Mouse (Mus musculus) limb, embryonic 12.5 days (tissue): ENCODE data around the gene Ap1g1. TPM values are rescaled to one million over a fixed set of nuclear protein-coding genes. Genes with fewer than 3 reads are reported as not detected.
"Not testable (repeated sequence)": the region's sequence is repeated elsewhere in the genome, so short reads cannot be mapped to it uniquely, and the experiment has no call there.

Experiments used
- ATAC-seq: fragments of 200-750 bp; cut with Nextera tagmentation; 2 replicates; pipeline ENCODE4 v1.8.0; 2017; ENCODE audit warnings: low read depth, moderate TSS enrichment; ENCODE audit not compliant: insufficient number of reproducible peaks, insufficient read depth, low FRiP score, low TSS enrichment
- H3K27ac ChIP-seq: fragments of 300-500 bp; sonication (generic); 2 replicates; pipeline ENCODE4 v1.5.1; 2016; ENCODE audit warnings: mild to moderate bottlenecking, moderate library complexity
- H3K27me3 ChIP-seq: fragments of 300-500 bp; sonication (generic); 2 replicates; pipeline ENCODE4 v1.6.1; 2016; ENCODE audit warnings: mild to moderate bottlenecking, moderate library complexity
- H3K36me3 ChIP-seq: fragments of 300-500 bp; sonication (generic); 2 replicates; pipeline ENCODE4 v1.6.1; 2016; ENCODE audit warnings: mild to moderate bottlenecking, moderate library complexity
- H3K4me1 ChIP-seq: fragments of 300-500 bp; sonication (generic); replicated peaks from 2 replicates; pipeline ENCODE4 v1.6.1; 2016
- H3K4me2 ChIP-seq: fragments of 300-500 bp; sonication (generic); 2 replicates; pipeline ENCODE4 v1.6.1; 2016; ENCODE audit warnings: mild to moderate bottlenecking, moderate library complexity
- H3K4me3 ChIP-seq: fragments of 300-500 bp; sonication (generic); replicated peaks from 2 replicates; pipeline ENCODE4 v1.5.1; 2016; ENCODE audit warnings: mild to moderate bottlenecking
- H3K9ac ChIP-seq: fragments of 300-500 bp; sonication (generic); replicated peaks from 2 replicates; pipeline ENCODE4 v1.6.1; 2016; ENCODE audit warnings: mild to moderate bottlenecking, moderate library complexity
- H3K9me3 ChIP-seq: fragments of 300-500 bp; sonication (generic); 2 replicates; pipeline ENCODE4 v1.6.1; 2016; ENCODE audit warnings: mild to moderate bottlenecking, moderate library complexity
- WGBS: fragments of 180-500 bp; shearing (Covaris S2); methylation state at CpG from one replicate; pipeline ENCODE4 v1.1.7; 2016; 5-methylcytosine and 5-hydroxymethylcytosine counted together
- polyA plus RNA-seq: library from polyadenylated mRNA; unstranded; fragments of >200 nt; fragmentation: Nextera tagmentation; extraction: Ambion mirVana; gene quantifications from 2 replicates; pipeline ENCODE4 v1.2.1, GENCODE M21; 2016

Ap1g1 gene
- polyA plus RNA-seq, 1 experiment from 2014 or later: 51.6 TPM

- 90% methylated on average over 5 of the region's 5 CpGs for whole genome bisulfite sequencing
- no peaks in the 10 kb centered on the region for H3K27me3 ChIP-seq
- no peak overlapping the region for H3K9ac ChIP-seq
- H3K4me1 ChIP-seq: 0 out of 2 replicates have a peak, but pooled peaks cover 13% of the 10 kb centered on the region
- H3K9me3 ChIP-seq: no peaks in the 10 kb centered on the region
- ATAC-seq: no peak
- H3K36me3 ChIP-seq: peaks cover 24% of the 10 kb centered on the region; the same call in 1 of the 2 replicates
- H3K4me2 ChIP-seq: no peak overlapping the region
- no peak overlapping the region for H3K27ac ChIP-seq
- H3K4me3 ChIP-seq: no peak overlapping the region
These were observed 88.3 kb downstream of the Ap1g1 start for GRCm38 (mm10) chr8:109866690-109867089.

GRCm38 (mm10) chr8:109868003-109868679 is 89.8 kb downstream of the Ap1g1 start, which contains the start of gene Phlpp2:
Gene Phlpp2, plus strand, starts transcription at chr8:109868542.
- 1% methylated on average over 40 of the region's 42 CpGs for WGBS
- ATAC-seq: peak; percentile 98
- H3K27ac ChIP-seq: peak within 1 kb of the TSS; percentile 96

GRCm38 (mm10) chr8:109868680-109869361 is 90.5 kb downstream of the Ap1g1 start:
- Histone ChIP-seq H3K27me3 (no peaks in the 10 kb centered on the region), H3K9ac (peak overlapping the region; percentile 97), H3K9me3 (no peaks in the 10 kb centered on the region), H3K4me2 (peak overlapping the region; percentile 80), H3K4me1 (0 out of 2 replicates have a peak, but pooled peaks cover 13% of the 10 kb centered on the region), H3K27ac (peak overlapping the region; percentile 96), H3K36me3 (peaks cover 10% of the 10 kb centered on the region), H3K4me3 (peak overlapping the region; percentile 99)
- peak; percentile 82; the same call in 1 of the 2 replicates for ATAC-seq
- under 1% methylated on average over 59 of the region's 78 CpGs for WGBS

More at GRCm38 (mm10) chr8:109868003-109868679, 89.8 kb downstream of the Ap1g1 start, which contains the start of gene Phlpp2:
- no peaks in the 10 kb centered on the region for H3K9me3 ChIP-seq
- H3K27me3 ChIP-seq: no peaks in the 10 kb centered on the region
- peak within 1 kb of the TSS; percentile 80 for H3K4me2 ChIP-seq
- 0 out of 2 replicates have a peak, but pooled peaks cover 13% of the 10 kb centered on the region for H3K4me1 ChIP-seq
- peak within 1 kb of the TSS; percentile 97 for H3K9ac ChIP-seq
- H3K36me3 ChIP-seq: peaks cover 15% of the 10 kb centered on the region
- H3K4me3 ChIP-seq: peak within 1 kb of the TSS; percentile 99

GRCm38 (mm10) chr8:109871056-109871455 is 92.7 kb downstream of the Ap1g1 start:
- no peak overlapping the region for H3K27ac ChIP-seq
- H3K4me2 ChIP-seq: no peak overlapping the region
- 87% methylated on average over 1 of the region's 1 CpGs for WGBS
- H3K36me3 ChIP-seq: peaks cover 5% of the 10 kb centered on the region
- H3K4me3 ChIP-seq: no peak overlapping the region
- no peaks in the 10 kb centered on the region for H3K27me3 ChIP-seq
- ATAC-seq: no peak
- H3K4me1 ChIP-seq: 0 out of 2 replicates have a peak, but pooled peaks cover 13% of the 10 kb centered on the region
- no peaks in the 10 kb centered on the region for H3K9me3 ChIP-seq
- no peak overlapping the region for H3K9ac ChIP-seq

- not testable (repeated sequence) for H3K4me1 ChIP-seq, H3K27me3 ChIP-seq, H3K27ac ChIP-seq, H3K4me3 ChIP-seq, H3K9ac ChIP-seq, H3K4me2 ChIP-seq, H3K9me3 ChIP-seq, ATAC-seq
- H3K36me3 ChIP-seq: peaks cover 29% of the 10 kb centered on the region
- WGBS: 77% methylated on average over 3 of the region's 3 CpGs
These were observed 95.4 kb downstream of the Ap1g1 start for GRCm38 (mm10) chr8:109873800-109874199.

GRCm38 (mm10) chr8:109880012-109880662 is 101.8 kb downstream of the Ap1g1 start:
- 94% methylated on average over 5 of the region's 5 CpGs for WGBS
- ATAC-seq: no peak
- H3K4me2 ChIP-seq: no peak overlapping the region
- no peaks in the 10 kb centered on the region for H3K9me3 ChIP-seq
- H3K9ac ChIP-seq: no peak overlapping the region
- no peaks in the 10 kb centered on the region for H3K27me3 ChIP-seq
- peaks cover 64% of the 10 kb centered on the region for H3K36me3 ChIP-seq
- no peaks in the 10 kb centered on the region for H3K4me1 ChIP-seq
- no peak overlapping the region for H3K27ac ChIP-seq
- H3K4me3 ChIP-seq: no peak overlapping the region

- Histone ChIP-seq H3K36me3 (peaks cover 64% of the 10 kb centered on the region), H3K4me1 (no peaks in the 10 kb centered on the region), H3K9ac (no peak overlapping the region), H3K27me3 (no peaks in the 10 kb centered on the region), H3K4me3 (no peak overlapping the region), H3K27ac (no peak overlapping the region), H3K9me3 (no peaks in the 10 kb centered on the region), H3K4me2 (no peak overlapping the region)
- ATAC-seq: no peak
These were observed 106.9 kb downstream of the Ap1g1 start for GRCm38 (mm10) chr8:109885294-109885693.

GRCm38 (mm10) chr8:109889211-109889610 is 110.9 kb downstream of the Ap1g1 start:
- H3K4me3 ChIP-seq: no peak overlapping the region

GRCm38 (mm10) chr8:109890794-109891585 is 112.6 kb downstream of the Ap1g1 start:
- 91% methylated on average over 3 of the region's 3 CpGs for WGBS
- H3K36me3 ChIP-seq: peaks cover 53% of the 10 kb centered on the region

More at GRCm38 (mm10) chr8:109889211-109889610, 110.9 kb downstream of the Ap1g1 start:
- no peaks in the 10 kb centered on the region for H3K4me1 ChIP-seq
- H3K27me3 ChIP-seq: no peaks in the 10 kb centered on the region
- peaks cover 55% of the 10 kb centered on the region for H3K36me3 ChIP-seq
- 0 out of 2 replicates have a peak, but pooled peaks cover 5% of the 10 kb centered on the region for H3K9me3 ChIP-seq
- H3K9ac ChIP-seq: no peak overlapping the region
- H3K27ac ChIP-seq: no peak overlapping the region
- no peak overlapping the region for H3K4me2 ChIP-seq
- no peak for ATAC-seq
- 86% methylated on average over 1 of the region's 1 CpGs for WGBS

GRCm38 (mm10) chr8:109894636-109895035 is 116.3 kb downstream of the Ap1g1 start:
- 95% methylated on average over 1 of the region's 1 CpGs for WGBS

More at GRCm38 (mm10) chr8:109890794-109891585, 112.6 kb downstream of the Ap1g1 start:
- no peak overlapping the region for H3K4me3 ChIP-seq
- H3K9me3 ChIP-seq: 0 out of 2 replicates have a peak, but pooled peaks cover 5% of the 10 kb centered on the region
- H3K27me3 ChIP-seq: no peaks in the 10 kb centered on the region
- ATAC-seq: no peak
- no peak overlapping the region for H3K9ac ChIP-seq
- no peak overlapping the region for H3K27ac ChIP-seq
- no peaks in the 10 kb centered on the region for H3K4me1 ChIP-seq
- H3K4me2 ChIP-seq: no peak overlapping the region

More at GRCm38 (mm10) chr8:109894636-109895035, 116.3 kb downstream of the Ap1g1 start:
- Histone ChIP-seq H3K4me2 (no peak overlapping the region), H3K4me1 (no peaks in the 10 kb centered on the region), H3K36me3 (peaks cover 35% of the 10 kb centered on the region), H3K9ac (no peak overlapping the region), H3K27me3 (no peaks in the 10 kb centered on the region), H3K4me3 (no peak overlapping the region), H3K9me3 (0 out of 2 replicates have a peak, but pooled peaks cover 5% of the 10 kb centered on the region), H3K27ac (no peak overlapping the region)
- no peak for ATAC-seq
